Mouse (Mus musculus) lung, postnatal 0 days (tissue): ENCODE data around the gene Dclre1b.

Experiments used
- CTCF ChIP-seq: IDR thresholded peaks from 2 replicates; pipeline ENCODE4 v1.5.1; 2016; ENCODE audit warnings: antibody characterized with exemption, mild to moderate bottlenecking
- EP300 ChIP-seq: IDR thresholded peaks from 2 replicates; pipeline ENCODE4 v1.6.1; 2016; ENCODE audit warnings: antibody characterized with exemption, mild to moderate bottlenecking, control low read depth

DNA sequence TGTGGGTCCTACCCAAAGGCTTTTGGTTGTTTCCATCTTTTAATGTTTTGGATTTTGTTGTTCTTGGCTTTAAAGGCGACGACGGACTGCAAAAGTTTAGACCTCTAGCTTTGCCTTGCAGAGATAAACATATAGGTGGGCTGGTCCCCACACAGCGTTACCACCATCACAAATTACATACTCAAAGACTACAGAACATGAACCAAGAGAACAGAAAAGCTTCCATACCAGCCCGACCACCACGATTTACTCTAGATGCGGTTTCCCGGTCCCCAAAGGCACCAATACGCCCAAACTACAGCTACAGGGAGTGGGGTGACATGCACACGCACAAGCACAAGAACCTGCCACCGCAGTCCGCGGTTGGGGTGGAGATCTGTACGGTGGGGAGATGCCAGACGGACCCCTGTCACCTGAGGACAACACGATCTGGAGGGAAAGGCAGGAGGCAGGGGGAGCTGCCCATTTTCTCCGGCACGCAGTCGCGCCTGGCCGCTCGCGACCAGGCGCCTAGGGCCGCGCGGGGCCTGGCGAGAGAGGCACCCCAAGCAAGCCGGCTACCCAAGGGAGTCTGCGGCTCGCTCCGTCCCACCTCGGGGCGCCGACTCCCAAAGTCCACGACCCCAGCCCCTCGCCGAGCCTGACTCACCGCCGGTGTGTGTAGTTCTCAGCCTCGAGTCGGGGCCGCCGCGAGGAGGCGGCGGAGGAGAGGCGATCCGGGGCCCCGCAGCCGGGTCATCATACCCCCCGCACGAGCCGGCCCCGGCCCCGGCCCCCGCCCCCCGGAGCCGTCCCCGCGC, 18.7 kb downstream of the Dclre1b start:
- TF ChIP-seq CTCF (no peak), EP300 (no peak)
